Mouse (Mus musculus) limb, embryonic 14.5 days (tissue): Measurements from ENCODE around the gene Nbl1. TPM values are rescaled to one million over a fixed set of nuclear protein-coding genes. Genes with fewer than 3 reads are reported as not detected.

ENCODE experiments used
- ATAC-seq: fragments of 200-750 bp; cut with Nextera tagmentation; 2 replicates; pipeline ENCODE4 v1.8.0; 2017; ENCODE audit warnings: low read depth, moderate number of reproducible peaks, moderate TSS enrichment; ENCODE audit not compliant: low FRiP score
- DNase-seq: peaks from one replicate; pipeline ENCODE4 v3.0.0-alpha.2; 2015; ENCODE audit warnings: low spot score
- H3K27ac ChIP-seq: fragments of 300-500 bp; sonication (generic); replicated peaks from 2 replicates; pipeline ENCODE4 v1.5.1; 2014; ENCODE audit warnings: low read depth, mild to moderate bottlenecking, low read length, moderate library complexity, mixed read lengths
- H3K27me3 ChIP-seq: fragments of 300-500 bp; sonication (generic); 2 replicates; pipeline ENCODE4 v1.6.1; 2014; ENCODE audit warnings: low read length, mixed read lengths; ENCODE audit not compliant: control insufficient read depth, insufficient read depth
- H3K36me3 ChIP-seq: fragments of 300-500 bp; sonication (generic); 2 replicates; pipeline ENCODE4 v1.6.1; 2014; ENCODE audit warnings: mild to moderate bottlenecking, low read length, moderate library complexity, mixed read lengths; ENCODE audit not compliant: control insufficient read depth, insufficient read depth
- H3K4me1 ChIP-seq: fragments of 300-500 bp; sonication (generic); 2 replicates; pipeline ENCODE4 v1.6.1; 2014; ENCODE audit warnings: antibody characterized with exemption, low read length, mixed read lengths; ENCODE audit not compliant: control insufficient read depth, insufficient read depth
- H3K4me2 ChIP-seq: fragments of 300-500 bp; sonication (generic); replicated peaks from 2 replicates; pipeline ENCODE4 v1.6.1; 2014; ENCODE audit warnings: low read depth, mild to moderate bottlenecking, low read length, moderate library complexity; ENCODE audit not compliant: severe bottlenecking
- H3K4me3 ChIP-seq: fragments of 300-500 bp; sonication (generic); replicated peaks from 2 replicates; pipeline ENCODE4 v1.5.1; 2014; ENCODE audit warnings: low read length
- H3K9ac ChIP-seq: fragments of 300-500 bp; sonication (generic); 2 replicates; pipeline ENCODE4 v1.6.1; 2014; ENCODE audit warnings: mild to moderate bottlenecking, low read depth, low read length, moderate library complexity; ENCODE audit not compliant: severe bottlenecking
- H3K9me3 ChIP-seq: fragments of 300-500 bp; sonication (generic); 2 replicates; pipeline ENCODE4 v1.6.1; 2016; ENCODE audit warnings: low read length; ENCODE audit not compliant: control insufficient read depth
- POLR2A ChIP-seq: fragments of 200-500 bp; IDR thresholded peaks from 2 replicates; pipeline ENCODE4 v1.8.0; 2012; ENCODE audit warnings: inconsistent platforms, mild to moderate bottlenecking, moderate library complexity, borderline replicate concordance; ENCODE audit not compliant: insufficient read depth, insufficient read length; ENCODE audit errors: extremely low read depth
- WGBS: fragments of 180-500 bp; shearing (Covaris S2); extraction: QIAGEN DNeasy Blood & Tissue Kit; methylation state at CpG from one replicate; pipeline ENCODE4 v1.1.7; 2014; 5-methylcytosine and 5-hydroxymethylcytosine counted together
- polyA plus RNA-seq, 2 experiments: library from polyadenylated mRNA; depleted of rRNA in 1 of 2; stranded (reverse) in 1 of 2; unstranded in 1 of 2; fragments of >200 nt; fragmentation: Nextera tagmentation in 1 of 2; extraction: Ambion mirVana in 1 of 2; gene quantifications; 2 replicates each; pipeline versions ENCODE4 v1.2.1 to v1.2.3; 2012 to 2014

The Nbl1 gene
- polyA plus RNA-seq, 2 experiments = 149 to 157 TPM

DNA sequence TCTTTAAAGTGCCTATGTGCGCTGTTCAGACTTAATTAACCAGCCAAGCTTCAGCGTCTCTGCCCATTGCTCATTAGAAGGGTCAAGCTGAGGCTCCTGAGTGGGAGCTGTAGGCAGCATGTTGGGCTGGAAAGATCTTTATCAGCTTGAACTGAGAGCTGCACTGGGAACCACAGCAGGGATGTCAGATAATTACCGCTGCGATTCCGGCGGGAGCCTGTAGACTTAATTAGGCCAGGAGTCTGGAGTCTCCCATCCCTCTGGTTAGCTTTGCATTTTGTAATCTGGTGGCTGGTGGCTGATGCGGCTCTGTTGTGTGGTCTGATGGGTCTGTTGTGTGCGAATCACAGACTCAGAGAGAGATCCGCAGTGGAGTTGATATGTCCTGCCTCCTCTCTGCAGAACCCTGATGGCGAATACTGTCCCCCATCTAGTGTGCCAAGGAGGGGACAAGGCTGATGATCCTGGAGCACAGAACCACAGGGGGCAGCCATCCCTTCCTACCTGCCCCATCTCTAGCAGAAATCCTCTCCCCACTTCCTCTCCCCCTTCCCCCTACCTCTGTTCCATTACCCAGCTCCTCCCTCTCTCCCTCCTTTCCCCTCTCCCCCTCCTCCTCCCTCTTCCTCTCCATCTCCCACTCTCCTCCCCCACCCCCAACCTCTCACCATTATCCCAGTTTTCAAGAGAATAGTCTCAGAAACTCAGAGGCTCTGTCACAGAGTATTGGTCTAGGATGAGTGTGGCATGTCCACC lies 52.5 kb downstream of the Nbl1 start:
- no peak for ATAC-seq
- H3K4me2 ChIP-seq = no peak overlapping the region
- TF ChIP-seq POLR2A = no peak
- H3K9ac ChIP-seq = no peak overlapping the region
- H3K36me3 ChIP-seq = no peaks in the 10 kb centered on the region
- no peaks in the 10 kb centered on the region for H3K27me3 ChIP-seq
- H3K9me3 ChIP-seq = 0 out of 2 replicates have a peak, but pooled peaks cover 3% of the 10 kb centered on the region
- H3K4me1 ChIP-seq = 0 out of 2 replicates have a peak, but pooled peaks cover 3% of the 10 kb centered on the region
- DNase-seq = no peak
- 6% methylated on average over 10 of the region's 10 CpGs for WGBS
- H3K27ac ChIP-seq = no peak overlapping the region
- no peak overlapping the region for H3K4me3 ChIP-seq

DNA sequence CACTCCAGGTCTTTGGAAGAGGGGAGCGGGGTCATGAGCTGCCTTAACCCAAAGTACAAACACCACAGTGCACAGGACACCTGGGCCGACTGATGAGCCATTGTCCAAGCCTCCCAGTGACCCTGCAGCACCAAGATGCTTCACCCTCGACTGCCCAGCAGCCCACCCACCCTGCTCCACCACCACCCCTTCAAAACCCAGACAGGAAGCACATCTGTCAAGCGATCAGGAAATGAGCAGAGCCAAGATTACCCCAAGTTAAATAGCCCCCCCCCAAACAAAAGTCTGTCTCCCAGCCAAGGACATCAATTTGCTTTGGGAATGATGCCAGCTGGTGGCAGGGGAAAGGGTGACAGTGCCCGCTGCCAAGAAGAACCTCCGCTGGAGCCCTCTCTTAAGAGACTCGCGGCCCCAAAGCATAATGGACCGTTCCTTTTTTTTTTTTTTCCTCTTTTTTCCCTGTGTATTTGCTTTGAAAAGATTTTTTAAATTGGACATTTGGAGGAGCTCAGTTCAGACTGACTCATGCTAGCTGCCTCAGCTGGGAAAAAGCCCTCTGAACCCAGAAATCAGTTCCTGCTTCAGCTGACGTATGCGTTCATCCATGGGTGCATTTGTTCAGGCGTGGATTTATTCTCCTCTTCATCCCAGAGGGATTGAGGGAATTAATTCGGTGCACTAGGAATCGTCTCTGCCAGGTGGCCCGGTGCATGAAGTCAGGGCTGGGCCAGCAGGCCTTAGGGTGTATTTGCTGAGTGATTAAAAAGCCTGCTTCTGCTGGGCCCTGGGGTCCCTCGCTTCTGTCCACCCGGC lies 54.8 kb downstream of the Nbl1 start:
- no peaks in the 10 kb centered on the region for H3K36me3 ChIP-seq
- WGBS = 63% methylated on average over 17 of the region's 17 CpGs
- TF ChIP-seq POLR2A = no peak
- no peaks in the 10 kb centered on the region for H3K27me3 ChIP-seq
- H3K4me3 ChIP-seq = no peak overlapping the region
- 0 out of 2 replicates have a peak, but pooled peaks cover 3% of the 10 kb centered on the region for H3K4me1 ChIP-seq
- H3K27ac ChIP-seq = no peak overlapping the region
- H3K4me2 ChIP-seq = no peak overlapping the region
- DNase-seq = no peak
- H3K9me3 ChIP-seq = 0 out of 2 replicates have a peak, but pooled peaks cover 3% of the 10 kb centered on the region
- no peak overlapping the region for H3K9ac ChIP-seq
- no peak for ATAC-seq

- Histone ChIP-seq H3K9me3 (0 out of 2 replicates have a peak, but pooled peaks cover 3% of the 10 kb centered on the region), H3K36me3 (no peaks in the 10 kb centered on the region), H3K27ac (no peak overlapping the region), H3K4me2 (no peak overlapping the region), H3K27me3 (no peaks in the 10 kb centered on the region), H3K4me1 (0 out of 2 replicates have a peak, but pooled peaks cover 3% of the 10 kb centered on the region), H3K9ac (no peak overlapping the region), H3K4me3 (no peak overlapping the region)
- WGBS = 95% methylated on average over 3 of the region's 3 CpGs
- TF ChIP-seq POLR2A = no peak
- DNase-seq (no peak), ATAC-seq (no peak)
These were observed 57.0 kb downstream of the Nbl1 start for GRCm38 (mm10) chr4:139035799-139036198.

DNA sequence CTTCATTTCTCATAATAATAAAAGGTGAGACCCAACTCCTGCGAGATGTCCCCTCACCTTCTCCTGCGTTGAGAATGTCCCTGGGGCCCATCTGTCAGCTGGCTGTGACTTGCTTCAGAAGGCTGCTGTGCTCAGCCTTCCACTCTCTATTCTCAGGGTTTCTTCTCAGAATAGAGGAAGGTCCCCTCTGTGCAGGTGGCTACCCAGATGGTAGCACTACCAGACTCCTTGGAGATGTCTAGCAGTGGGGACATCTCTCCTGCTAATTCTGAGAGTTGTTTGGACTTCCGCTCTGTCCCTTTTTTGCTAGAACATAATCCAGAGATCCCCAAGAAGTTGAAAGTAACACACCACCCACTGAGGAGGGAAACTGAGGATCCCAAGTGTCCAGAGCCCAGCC lies 57.9 kb downstream of the Nbl1 start:
- whole genome bisulfite sequencing = 83% methylated on average over 3 of the region's 3 CpGs
- no peak overlapping the region for H3K27ac ChIP-seq
- H3K9ac ChIP-seq = no peak overlapping the region
- ATAC-seq (no peak), DNase-seq (no peak)
- TF ChIP-seq POLR2A = no peak
- H3K27me3 ChIP-seq = no peaks in the 10 kb centered on the region
- H3K9me3 ChIP-seq = 0 out of 2 replicates have a peak, but pooled peaks cover 3% of the 10 kb centered on the region
- no peak overlapping the region for H3K4me2 ChIP-seq
- no peak overlapping the region for H3K4me3 ChIP-seq
- H3K36me3 ChIP-seq = no peaks in the 10 kb centered on the region
- 0 out of 2 replicates have a peak, but pooled peaks cover 3% of the 10 kb centered on the region for H3K4me1 ChIP-seq

DNA sequence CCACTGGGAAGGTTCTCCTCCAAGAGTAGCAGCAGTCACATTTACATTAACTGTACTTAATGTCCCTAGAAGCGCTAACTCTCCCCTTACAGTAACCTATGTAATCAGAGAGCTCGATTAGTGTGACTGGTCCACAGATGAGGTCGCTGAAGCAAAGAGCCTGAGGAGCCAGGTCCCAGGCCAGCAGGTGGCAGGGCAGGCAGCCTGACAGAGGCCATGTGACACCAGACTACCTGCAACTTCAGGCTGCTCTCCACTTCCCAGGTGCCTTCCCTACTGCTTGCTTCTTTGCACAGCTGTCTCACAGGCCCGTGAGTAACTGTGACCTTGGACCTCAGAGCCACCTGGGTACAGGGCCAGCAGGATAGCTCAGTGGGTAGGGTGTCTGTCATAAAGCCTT lies 58.3 kb downstream of the Nbl1 start:
- no peak overlapping the region for H3K9ac ChIP-seq
- H3K4me2 ChIP-seq = no peak overlapping the region
- no peak for ATAC-seq

More for the DNA sequence above, 58.3 kb downstream of the Nbl1 start:
- no peaks in the 10 kb centered on the region for H3K36me3 ChIP-seq
- no peak for DNase-seq
- H3K4me3 ChIP-seq = no peak overlapping the region
- H3K27me3 ChIP-seq = no peaks in the 10 kb centered on the region
- 48% methylated on average over 4 of the region's 4 CpGs for whole genome bisulfite sequencing
- H3K27ac ChIP-seq = no peak overlapping the region
- TF ChIP-seq POLR2A = no peak
- H3K4me1 ChIP-seq = 0 out of 2 replicates have a peak, but pooled peaks cover 3% of the 10 kb centered on the region
- 0 out of 2 replicates have a peak, but pooled peaks cover 3% of the 10 kb centered on the region for H3K9me3 ChIP-seq
